Mouse (Mus musculus) granulocyte monocyte progenitor cell, adult 5-6 weeks (primary cell): Measurements from ENCODE around the gene Gm9758. TPM values are rescaled to one million over a fixed set of nuclear protein-coding genes. Genes with fewer than 3 reads are reported as not detected.
"Not testable (repeated sequence)": the region's sequence is repeated elsewhere in the genome, so short reads cannot be mapped to it uniquely, and the experiment has no call there.

ENCODE experiments used
- ATAC-seq: replicated peaks from 2 replicates; pipeline ENCODE4 v1.8.0; 2016; ENCODE audit warnings: mild to moderate bottlenecking, moderate TSS enrichment, inconsistent platforms; ENCODE audit not compliant: poor library complexity, severe bottlenecking
- total RNA-seq, 2 experiments: library from RNA; stranded (forward) in 1 of 2; stranded (reverse) in 1 of 2; fragments of 200-712, 200-1000 nt in 1 of 2; fragments of >200 nt in 1 of 2; fragmentation: Nextera tagmentation in 1 of 2; gene quantifications; 2 replicates each; pipeline ENCODE4 v1.2.3; 2014 to 2017

The Gm9758 gene
- not detected in 2 replicates for total RNA-seq (2014; fragmentation: Nextera tagmentation)
- not detected in 2 replicates for total RNA-seq (2017)

DNA sequence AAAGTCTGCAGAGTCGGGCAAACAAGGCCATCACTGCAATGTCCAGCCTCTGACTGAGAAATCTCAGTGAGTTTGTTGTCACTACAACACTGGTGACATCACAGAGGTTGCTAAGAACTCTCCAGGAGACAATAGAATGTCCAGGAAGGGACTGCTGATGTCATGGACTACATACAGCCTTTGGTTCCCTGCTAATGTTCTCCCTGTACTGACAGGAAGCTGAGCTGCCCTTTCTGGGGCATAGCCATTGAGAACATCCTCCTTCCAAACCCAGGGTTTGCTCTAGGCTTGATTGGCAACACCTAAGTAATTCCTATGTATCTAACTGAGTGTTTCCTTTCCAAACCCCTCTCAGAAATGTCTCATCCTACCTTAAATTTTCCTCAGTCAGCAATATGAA is at the start of gene Gm9758:
Gene Gm9758 (minus strand): TSS at position 101 of the 400 bp plus-strand sequence.
- ATAC-seq, result not testable (repeated sequence)

DNA sequence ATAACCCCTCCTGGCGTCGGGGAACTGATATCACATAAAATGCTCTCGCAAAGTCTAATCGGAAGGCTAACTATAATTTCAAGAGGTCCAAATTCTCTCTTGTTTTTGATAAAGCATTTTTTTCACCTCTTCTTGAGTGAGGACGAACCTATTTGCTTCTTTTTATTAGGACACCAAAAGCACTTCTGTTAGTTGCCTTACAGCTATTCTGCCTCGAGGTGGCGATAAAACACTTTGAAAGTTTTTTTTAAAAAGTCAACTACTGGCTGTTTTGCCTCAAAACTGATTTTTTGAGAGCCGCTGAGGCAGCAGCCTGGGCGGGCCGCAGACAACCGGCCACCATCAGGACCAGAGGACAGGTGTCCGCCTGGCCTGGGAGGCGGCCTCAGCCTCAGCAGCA is 49.1 kb upstream of the Gm9758 start:
- not testable (repeated sequence) for ATAC-seq

DNA sequence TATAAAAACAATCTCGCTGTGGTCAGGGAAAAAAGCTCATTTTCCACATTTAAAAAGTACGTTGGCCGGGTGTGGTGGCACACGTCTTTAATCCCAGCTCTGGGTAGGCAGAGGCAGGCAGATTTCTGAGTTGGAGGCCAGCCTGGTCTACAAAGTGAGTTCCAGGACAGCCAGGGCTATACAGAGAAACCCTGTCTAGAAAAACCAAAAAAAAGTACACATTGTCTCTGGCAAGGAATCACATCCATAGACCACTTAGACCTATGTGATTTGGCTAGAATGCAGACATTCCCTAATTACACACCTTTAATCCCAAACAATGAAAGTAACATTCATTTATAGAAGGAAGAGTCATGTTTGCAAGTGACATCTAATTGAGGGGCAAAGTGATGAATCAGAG is 46.8 kb upstream of the Gm9758 start:
- ATAC-seq, result not testable (repeated sequence)

GRCm38 (mm10) chr5:14955928-14956706 is 41.4 kb upstream of the Gm9758 start:
- ATAC-seq, result not testable (repeated sequence)

GRCm38 (mm10) chr5:14953587-14953986 is 38.9 kb upstream of the Gm9758 start:
- not testable (repeated sequence) for ATAC-seq

DNA sequence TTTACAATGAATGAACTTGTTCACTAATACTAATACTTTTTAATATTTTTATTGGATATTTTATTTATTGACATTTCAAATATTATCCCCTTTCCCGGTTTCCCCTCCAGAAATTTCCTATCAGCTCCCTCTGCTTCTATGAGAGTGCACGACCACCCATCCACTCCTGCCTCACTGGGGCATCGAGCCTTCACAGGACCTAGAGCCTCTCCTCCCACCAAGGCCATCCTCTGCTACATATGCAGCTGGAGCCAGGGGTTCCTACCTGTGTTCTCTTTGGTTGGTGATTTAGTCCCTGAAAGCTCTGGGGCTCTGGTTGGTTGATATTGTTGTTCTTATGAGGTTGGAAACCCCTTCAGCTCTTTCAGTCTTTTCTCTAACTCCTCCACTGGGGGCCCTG is 38.0 kb upstream of the Gm9758 start:
- ATAC-seq, result not testable (repeated sequence)

DNA sequence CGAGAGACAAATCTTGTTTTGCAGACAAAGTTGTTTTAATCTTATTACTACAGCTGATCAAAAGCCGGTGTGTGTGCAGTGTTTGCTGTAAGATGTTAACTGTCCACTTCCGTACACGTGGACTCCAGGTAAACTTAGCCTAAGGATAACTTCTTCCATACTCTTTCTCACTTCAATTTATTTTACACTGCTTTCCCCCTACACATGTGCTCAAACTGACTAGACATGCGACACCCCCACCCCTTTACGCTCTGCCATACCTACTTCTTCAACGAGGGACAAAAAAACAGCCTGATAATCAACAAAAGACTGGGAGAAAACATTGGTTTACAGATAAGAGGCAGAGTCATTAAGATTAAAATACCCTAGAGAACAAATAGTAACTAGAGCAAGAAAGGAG is 37.1 kb upstream of the Gm9758 start:
- not testable (repeated sequence) for ATAC-seq

GRCm38 (mm10) chr5:14947482-14948198 is 32.9 kb upstream of the Gm9758 start:
- not testable (repeated sequence) for ATAC-seq

- ATAC-seq, result not testable (repeated sequence)
Measured at GRCm38 (mm10) chr5:14945524-14945923, 30.8 kb upstream of the Gm9758 start.

DNA sequence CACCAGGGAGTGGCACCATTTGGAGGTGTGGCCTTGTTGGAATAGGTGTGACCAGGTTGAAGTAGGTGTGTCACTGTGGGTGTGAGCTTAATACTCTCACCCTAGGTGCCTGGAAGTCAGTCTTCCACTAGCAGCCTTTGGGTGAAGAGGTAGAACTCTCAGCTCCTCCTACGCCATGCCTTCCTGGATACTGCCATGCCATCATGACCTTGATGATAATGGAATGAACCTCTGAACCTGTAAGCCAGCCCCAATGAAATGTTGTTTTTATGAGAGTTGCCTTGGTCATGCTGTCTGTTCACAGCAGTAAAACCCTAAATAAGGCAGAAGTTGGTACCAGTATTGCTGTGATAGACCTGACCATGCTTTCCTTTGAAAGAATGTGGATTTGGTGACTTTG is 26.3 kb upstream of the Gm9758 start:
- not testable (repeated sequence) for ATAC-seq

DNA sequence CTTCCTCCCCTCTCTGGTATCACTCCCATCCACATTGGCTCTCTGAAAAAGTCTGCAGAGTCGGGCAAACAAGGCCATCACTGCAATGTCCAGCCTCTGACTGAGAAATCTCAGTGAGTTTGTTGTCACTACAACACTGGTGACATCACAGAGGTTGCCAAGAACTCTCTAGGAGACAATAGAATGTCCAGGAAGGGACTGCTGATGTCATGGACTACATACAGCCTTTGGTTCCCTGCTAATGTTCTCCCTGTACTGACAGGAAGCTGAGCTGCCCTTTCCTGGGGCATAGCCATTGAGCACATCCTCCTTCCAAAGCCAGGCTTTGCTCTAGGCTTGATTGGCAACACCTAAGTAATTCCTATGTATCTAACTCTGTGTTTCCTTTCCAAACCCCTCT is 23.6 kb upstream of the Gm9758 start, which contains the start of gene Speer4e:
Gene Speer4e (minus strand): TSS at position 101 of the 400 bp plus-strand sequence.
- ATAC-seq, result not testable (repeated sequence)

DNA sequence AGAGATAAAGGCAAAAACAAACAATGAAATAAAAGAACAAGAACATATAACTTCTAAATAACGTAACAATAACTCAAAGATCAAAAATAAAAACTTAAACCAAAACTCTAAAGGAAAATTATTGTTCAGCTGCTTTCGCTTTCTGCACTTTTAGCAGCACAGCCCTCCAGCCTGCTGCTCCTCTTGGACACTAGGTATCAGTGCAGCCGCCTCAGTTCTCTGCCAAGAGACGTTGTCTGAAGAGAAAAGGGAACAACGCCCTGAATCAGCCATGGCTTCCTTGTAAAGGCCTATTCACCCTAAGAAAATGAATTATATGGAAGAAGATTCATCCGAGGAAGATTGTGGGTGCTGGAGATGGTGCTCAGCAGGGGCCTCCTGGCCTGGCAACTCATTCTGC is 19.0 kb upstream of the Gm9758 start:
- ATAC-seq, result not testable (repeated sequence)

GRCm38 (mm10) chr5:14927047-14927446 is 12.3 kb upstream of the Gm9758 start:
- not testable (repeated sequence) for ATAC-seq

- ATAC-seq, result not testable (repeated sequence)
Measured at GRCm38 (mm10) chr5:14914361-14914760, 338 bp downstream of the Gm9758 start.

GRCm38 (mm10) chr5:14903539-14903938 is 11.2 kb downstream of the Gm9758 start:
- ATAC-seq, result not testable (repeated sequence)

DNA sequence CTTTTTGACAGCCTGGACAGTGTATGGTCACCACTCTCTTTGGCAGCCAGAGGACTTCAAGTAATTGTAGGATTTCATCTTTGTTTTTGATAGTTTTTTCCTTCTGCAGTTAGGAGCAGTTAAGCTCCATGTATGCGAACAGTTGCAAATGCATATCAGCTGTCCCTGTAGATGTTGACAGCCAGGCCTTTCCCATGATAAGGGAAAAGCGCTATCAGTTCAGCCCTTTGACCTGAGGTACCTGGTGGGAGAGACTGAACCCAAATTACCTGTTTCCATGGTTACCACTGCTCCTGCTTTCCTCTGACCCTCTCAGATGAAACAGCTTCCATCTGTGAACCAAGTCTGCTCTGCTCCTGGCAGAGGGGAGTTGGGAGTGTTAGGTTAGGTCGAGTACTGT is 22.5 kb downstream of the Gm9758 start:
- ATAC-seq, result no peak

GRCm38 (mm10) chr5:14885291-14885690 is 29.4 kb downstream of the Gm9758 start:
- ATAC-seq, result not testable (repeated sequence)
